Mouse (Mus musculus) spleen, adult 18-20 months (tissue): ENCODE measurements around the gene Map10.

Experiments used
- DNase-seq, 2 experiments: peaks; one replicate each; pipeline ENCODE4 v3.0.0; 2022; ENCODE audit warnings: mixed read lengths in 2 of 2

Gene Map10

GRCm38 (mm10) chr8:125718914-125719313 is 49.3 kb downstream of the Map10 start:
- DNase-seq: no peak

GRCm38 (mm10) chr8:125722675-125723074 is 53.1 kb downstream of the Map10 start:
- no peak for DNase-seq
